Mouse (Mus musculus) intestine, postnatal 0 days (tissue): ENCODE results near the gene Itih3. TPM values are rescaled to one million over a fixed set of nuclear protein-coding genes. Genes with fewer than 3 reads are reported as not detected.
A peak's percentile ranks its signal among the peaks of the same experiment; 100 is the strongest.

Source experiments
- ATAC-seq: fragments of 200-750 bp; cut with Nextera tagmentation; 2 replicates; pipeline ENCODE4 v1.8.0; 2017; ENCODE audit warnings: mild to moderate bottlenecking, moderate TSS enrichment, moderate library complexity
- H3K27ac ChIP-seq: fragments of 300-500 bp; sonication (generic); 2 replicates; pipeline ENCODE4 v1.5.1; 2014; ENCODE audit warnings: mild to moderate bottlenecking, low read depth, low read length, moderate library complexity
- H3K27me3 ChIP-seq: fragments of 300-500 bp; sonication (generic); replicated peaks from 2 replicates; pipeline ENCODE4 v1.6.1; 2014; ENCODE audit warnings: low read length, mixed read lengths; ENCODE audit not compliant: control insufficient read depth, insufficient read depth
- H3K36me3 ChIP-seq: fragments of 300-500 bp; sonication (generic); 2 replicates; pipeline ENCODE4 v1.6.1; 2014; ENCODE audit warnings: mild to moderate bottlenecking, moderate library complexity; ENCODE audit not compliant: control insufficient read depth, insufficient read depth
- H3K4me1 ChIP-seq: fragments of 300-500 bp; sonication (generic); replicated peaks from 2 replicates; pipeline ENCODE4 v1.6.1; 2014; ENCODE audit warnings: antibody characterized with exemption, low read length, mixed read lengths; ENCODE audit not compliant: control insufficient read depth, insufficient read depth
- H3K4me2 ChIP-seq: fragments of 300-500 bp; sonication (generic); replicated peaks from 2 replicates; pipeline ENCODE4 v1.6.1; 2014; ENCODE audit warnings: low read depth, mild to moderate bottlenecking, moderate library complexity
- H3K4me3 ChIP-seq: fragments of 300-500 bp; sonication (generic); 2 replicates; pipeline ENCODE4 v1.5.1; 2014; ENCODE audit warnings: low read depth, low read length
- H3K9ac ChIP-seq: fragments of 300-500 bp; sonication (generic); 2 replicates; pipeline ENCODE4 v1.6.1; 2014; ENCODE audit warnings: mild to moderate bottlenecking, low read depth, low read length
- H3K9me3 ChIP-seq: fragments of 300-500 bp; sonication (generic); 2 replicates; pipeline ENCODE4 v1.6.1; 2016; ENCODE audit warnings: mixed run types; ENCODE audit not compliant: control insufficient read depth
- CTCF ChIP-seq: sonication (generic); IDR thresholded peaks from 2 replicates; pipeline ENCODE4 v1.5.1; 2016; ENCODE audit warnings: low read depth, mild to moderate bottlenecking, control low read depth, antibody characterized with exemption, moderate library complexity
- WGBS: fragments of 180-500 bp; shearing (Covaris S2); extraction: QIAGEN DNeasy Blood & Tissue Kit; methylation state at CpG from one replicate; pipeline ENCODE4 v1.1.7; 2014; 5-methylcytosine and 5-hydroxymethylcytosine counted together
- polyA plus RNA-seq: library from polyadenylated mRNA; unstranded; fragments of >200 nt; fragmentation: Nextera tagmentation; extraction: Ambion mirVana; gene quantifications from 2 replicates; pipeline ENCODE4 v1.2.1, GENCODE M21; 2015

Gene Itih3
- polyA plus RNA-seq, 1 experiment from 2014 or later, result 3.9 TPM

GRCm38 (mm10) chr14:30879794-30880193 lies 43.8 kb downstream of the Itih3 start:
- WGBS, result 37% methylated on average over 9 of the region's 9 CpGs
- no peak overlapping the region for H3K9ac ChIP-seq

GRCm38 (mm10) chr14:30878958-30879571 lies 44.5 kb downstream of the Itih3 start, which contains the start of gene Mustn1:
TSS of gene Mustn1 (plus strand) at chr14:30879200.
- WGBS, result 45% methylated on average over 11 of the region's 11 CpGs
- H3K27me3 ChIP-seq, result no peaks in the 10 kb centered on the region
- H3K27ac ChIP-seq, result peak within 1 kb of the TSS; percentile 64
- peak within 1 kb of the TSS; percentile 27 for H3K4me2 ChIP-seq
- peaks cover 6% of the 10 kb centered on the region; the same call in 1 of the 2 replicates for H3K36me3 ChIP-seq
- H3K4me1 ChIP-seq, result no peaks in the 10 kb centered on the region; the same call in 1 of the 2 replicates
- H3K9ac ChIP-seq, result no peak within 1 kb of the TSS
- no peaks in the 10 kb centered on the region for H3K9me3 ChIP-seq
- ATAC-seq, result no peak
- TF ChIP-seq CTCF, result no peak
- no peak within 1 kb of the TSS for H3K4me3 ChIP-seq

More at GRCm38 (mm10) chr14:30879794-30880193, 43.8 kb downstream of the Itih3 start:
- no peak overlapping the region for H3K4me3 ChIP-seq
- peak overlapping the region; percentile 27 for H3K4me2 ChIP-seq
- H3K9me3 ChIP-seq, result no peaks in the 10 kb centered on the region
- H3K27ac ChIP-seq, result peak overlapping the region; percentile 64
- no peaks in the 10 kb centered on the region for H3K4me1 ChIP-seq
- no peaks in the 10 kb centered on the region for H3K27me3 ChIP-seq
- ATAC-seq, result no peak
- no peak for TF ChIP-seq CTCF
- no peaks in the 10 kb centered on the region for H3K36me3 ChIP-seq

- H3K9me3 ChIP-seq, result no peaks in the 10 kb centered on the region
- H3K36me3 ChIP-seq, result peaks cover 14% of the 10 kb centered on the region; the same call in 1 of the 2 replicates
- H3K27me3 ChIP-seq, result no peaks in the 10 kb centered on the region
- H3K4me1 ChIP-seq, result no peaks in the 10 kb centered on the region; the same call in 1 of the 2 replicates
- 92% methylated on average over 3 of the region's 3 CpGs for WGBS
- H3K4me2 ChIP-seq, result no peak overlapping the region
- H3K27ac ChIP-seq, result no peak overlapping the region
- H3K4me3 ChIP-seq, result no peak overlapping the region
- ATAC-seq, result no peak
- H3K9ac ChIP-seq, result no peak overlapping the region
- no peak for TF ChIP-seq CTCF
These were observed 45.7 kb downstream of the Itih3 start for GRCm38 (mm10) chr14:30877827-30878226.

GRCm38 (mm10) chr14:30876451-30876850 lies 47.1 kb downstream of the Itih3 start:
- no peak for TF ChIP-seq CTCF

GRCm38 (mm10) chr14:30875955-30876354 lies 47.6 kb downstream of the Itih3 start:
- H3K4me1 ChIP-seq, result no peaks in the 10 kb centered on the region; the same call in 1 of the 2 replicates
- no peaks in the 10 kb centered on the region for H3K9me3 ChIP-seq
- no peak overlapping the region for H3K9ac ChIP-seq
- ATAC-seq, result no peak
- H3K36me3 ChIP-seq, result peaks cover 14% of the 10 kb centered on the region; the same call in 1 of the 2 replicates
- no peak for TF ChIP-seq CTCF
- no peaks in the 10 kb centered on the region for H3K27me3 ChIP-seq
- H3K4me3 ChIP-seq, result no peak overlapping the region
- 92% methylated on average over 9 of the region's 9 CpGs for WGBS
- H3K27ac ChIP-seq, result peak overlapping the region; percentile 91
- H3K4me2 ChIP-seq, result no peak overlapping the region

More at GRCm38 (mm10) chr14:30876451-30876850, 47.1 kb downstream of the Itih3 start:
- no peak overlapping the region for H3K4me3 ChIP-seq
- no peaks in the 10 kb centered on the region for H3K27me3 ChIP-seq
- no peaks in the 10 kb centered on the region for H3K9me3 ChIP-seq
- H3K27ac ChIP-seq, result peak overlapping the region; percentile 91
- H3K9ac ChIP-seq, result no peak overlapping the region
- 91% methylated on average over 10 of the region's 10 CpGs for WGBS
- no peak for ATAC-seq
- H3K4me1 ChIP-seq, result no peaks in the 10 kb centered on the region; the same call in 1 of the 2 replicates
- H3K4me2 ChIP-seq, result no peak overlapping the region
- H3K36me3 ChIP-seq, result peaks cover 14% of the 10 kb centered on the region; the same call in 1 of the 2 replicates

GRCm38 (mm10) chr14:30875130-30875865 lies 48.3 kb downstream of the Itih3 start:
- no peak overlapping the region for H3K9ac ChIP-seq
- no peaks in the 10 kb centered on the region for H3K9me3 ChIP-seq
- H3K27ac ChIP-seq, result peak overlapping the region; percentile 91
- ATAC-seq, result peak; percentile 95
- H3K36me3 ChIP-seq, result peaks cover 14% of the 10 kb centered on the region; the same call in 1 of the 2 replicates
- H3K4me2 ChIP-seq, result no peak overlapping the region
- no peaks in the 10 kb centered on the region; the same call in 1 of the 2 replicates for H3K4me1 ChIP-seq
- TF ChIP-seq CTCF, result 0 out of 2 replicates have a peak, but pooled peaks have one; percentile 1
- no peaks in the 10 kb centered on the region for H3K27me3 ChIP-seq
- 37% methylated on average over 12 of the region's 12 CpGs for WGBS
- H3K4me3 ChIP-seq, result no peak overlapping the region
